Mouse (Mus musculus) stomach, postnatal 0 days (tissue): Measurements from ENCODE around the gene Depdc5.

Source experiments
- CTCF ChIP-seq: IDR thresholded peaks from 2 replicates; pipeline ENCODE4 v1.5.1; 2016; ENCODE audit warnings: antibody characterized with exemption, low read depth, mild to moderate bottlenecking, moderate library complexity
- EP300 ChIP-seq: optimal IDR thresholded peaks from 2 replicates; pipeline ENCODE3; 2016; ENCODE audit warnings: antibody characterized with exemption

GRCm38 (mm10) chr5:32997686-32998085 is 134.2 kb downstream of the Depdc5 start:
- TF ChIP-seq CTCF (no peak), EP300 (no peak)
